Mouse (Mus musculus) intestine, postnatal 0 days (tissue): ENCODE measurements around the gene Krtap16-1. TPM values are rescaled to one million over a fixed set of nuclear protein-coding genes. Genes with fewer than 3 reads are reported as not detected.

Experiments
- ATAC-seq: fragments of 200-750 bp; cut with Nextera tagmentation; 2 replicates; pipeline ENCODE4 v1.8.0; 2017; ENCODE audit warnings: mild to moderate bottlenecking, moderate TSS enrichment, moderate library complexity
- H3K27ac ChIP-seq: fragments of 300-500 bp; sonication (generic); 2 replicates; pipeline ENCODE4 v1.5.1; 2014; ENCODE audit warnings: mild to moderate bottlenecking, low read depth, low read length, moderate library complexity
- H3K27me3 ChIP-seq: fragments of 300-500 bp; sonication (generic); replicated peaks from 2 replicates; pipeline ENCODE4 v1.6.1; 2014; ENCODE audit warnings: low read length, mixed read lengths; ENCODE audit not compliant: control insufficient read depth, insufficient read depth
- H3K36me3 ChIP-seq: fragments of 300-500 bp; sonication (generic); 2 replicates; pipeline ENCODE4 v1.6.1; 2014; ENCODE audit warnings: mild to moderate bottlenecking, moderate library complexity; ENCODE audit not compliant: control insufficient read depth, insufficient read depth
- H3K4me1 ChIP-seq: fragments of 300-500 bp; sonication (generic); replicated peaks from 2 replicates; pipeline ENCODE4 v1.6.1; 2014; ENCODE audit warnings: antibody characterized with exemption, low read length, mixed read lengths; ENCODE audit not compliant: control insufficient read depth, insufficient read depth
- H3K4me2 ChIP-seq: fragments of 300-500 bp; sonication (generic); replicated peaks from 2 replicates; pipeline ENCODE4 v1.6.1; 2014; ENCODE audit warnings: low read depth, mild to moderate bottlenecking, moderate library complexity
- H3K4me3 ChIP-seq: fragments of 300-500 bp; sonication (generic); 2 replicates; pipeline ENCODE4 v1.5.1; 2014; ENCODE audit warnings: low read depth, low read length
- H3K9ac ChIP-seq: fragments of 300-500 bp; sonication (generic); 2 replicates; pipeline ENCODE4 v1.6.1; 2014; ENCODE audit warnings: mild to moderate bottlenecking, low read depth, low read length
- H3K9me3 ChIP-seq: fragments of 300-500 bp; sonication (generic); 2 replicates; pipeline ENCODE4 v1.6.1; 2016; ENCODE audit warnings: mixed run types; ENCODE audit not compliant: control insufficient read depth
- CTCF ChIP-seq: sonication (generic); IDR thresholded peaks from 2 replicates; pipeline ENCODE4 v1.5.1; 2016; ENCODE audit warnings: low read depth, mild to moderate bottlenecking, control low read depth, antibody characterized with exemption, moderate library complexity
- WGBS: fragments of 180-500 bp; shearing (Covaris S2); extraction: QIAGEN DNeasy Blood & Tissue Kit; methylation state at CpG from one replicate; pipeline ENCODE4 v1.1.7; 2014; 5-methylcytosine and 5-hydroxymethylcytosine counted together
- polyA plus RNA-seq: library from polyadenylated mRNA; unstranded; fragments of >200 nt; fragmentation: Nextera tagmentation; extraction: Ambion mirVana; gene quantifications from 2 replicates; pipeline ENCODE4 v1.2.1, GENCODE M21; 2015

The Krtap16-1 gene
- not detected in 2 replicates for polyA plus RNA-seq

- Histone ChIP-seq H3K27ac (no peak within 1 kb of the TSS), H3K9ac (no peak within 1 kb of the TSS), H3K27me3 (no peaks in the 10 kb centered on the region), H3K36me3 (no peaks in the 10 kb centered on the region), H3K9me3 (no peaks in the 10 kb centered on the region), H3K4me3 (no peak within 1 kb of the TSS), H3K4me2 (no peak within 1 kb of the TSS), H3K4me1 (no peaks in the 10 kb centered on the region)
- ATAC-seq = no peak
- TF ChIP-seq CTCF = no peak
- WGBS = 78% methylated on average over 8 of the region's 8 CpGs
These were observed at the start of gene Krtap16-1 for GRCm38 (mm10) chr11:99986180-99986647. Gene Krtap16-1, minus strand, starts transcription at chr11:99986597.

DNA sequence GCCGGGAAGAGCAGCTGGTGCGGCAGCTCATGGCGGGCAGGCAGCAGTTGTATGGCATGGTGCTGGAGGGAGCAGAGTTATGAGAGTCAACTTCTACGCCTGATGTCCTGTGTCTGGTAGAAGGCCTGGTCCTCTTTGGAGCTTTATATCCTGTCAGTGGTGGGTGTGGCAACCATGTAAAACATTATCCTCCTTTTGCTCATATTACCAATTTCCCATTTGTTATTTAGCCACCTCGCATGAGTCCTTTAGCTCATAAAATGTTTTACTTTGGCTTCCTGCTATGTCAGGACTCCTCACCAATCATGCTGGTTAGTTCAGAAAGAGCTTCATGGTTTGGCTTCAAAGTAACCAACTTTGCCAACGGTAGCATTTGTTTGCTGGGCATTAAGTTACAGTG, 43.4 kb upstream of the Krtap16-1 start, which contains the start of gene Krt33b:
Gene Krt33b, minus strand, starts transcription at position 101 of the 400 bp plus-strand sequence.
- Histone ChIP-seq H3K4me1 (no peaks in the 10 kb centered on the region), H3K9me3 (no peaks in the 10 kb centered on the region), H3K27ac (no peak within 1 kb of the TSS), H3K9ac (no peak within 1 kb of the TSS), H3K36me3 (no peaks in the 10 kb centered on the region), H3K27me3 (no peaks in the 10 kb centered on the region), H3K4me2 (no peak within 1 kb of the TSS), H3K4me3 (no peak within 1 kb of the TSS)
- no peak for ATAC-seq
- no peak for TF ChIP-seq CTCF
- WGBS = 81% methylated on average over 6 of the region's 6 CpGs

GRCm38 (mm10) chr11:100021438-100021837, 35.0 kb upstream of the Krtap16-1 start:
- no peak for TF ChIP-seq CTCF

DNA sequence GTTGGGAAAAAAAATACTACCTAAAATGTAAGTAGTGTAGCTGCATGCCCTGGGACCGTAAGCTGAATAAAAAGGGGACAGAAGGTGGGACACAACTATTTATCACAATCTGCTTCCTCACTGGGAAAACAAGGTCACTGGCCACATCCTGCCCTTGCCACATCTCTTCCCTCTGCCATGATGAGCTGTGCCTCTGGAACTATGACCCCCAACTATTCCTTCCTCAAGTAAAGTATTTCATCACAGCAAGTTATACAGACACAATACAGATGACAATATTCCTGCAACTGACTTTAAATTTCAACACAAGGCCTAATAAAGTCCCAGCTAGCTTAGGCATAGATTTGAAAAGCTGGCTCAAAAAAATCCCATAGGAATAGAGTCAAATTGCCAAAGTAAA, 33.1 kb upstream of the Krtap16-1 start:
- Histone ChIP-seq H3K4me3 (no peak overlapping the region), H3K27ac (no peak overlapping the region), H3K4me1 (no peaks in the 10 kb centered on the region), H3K9me3 (no peaks in the 10 kb centered on the region), H3K9ac (no peak overlapping the region), H3K27me3 (no peaks in the 10 kb centered on the region), H3K4me2 (no peak overlapping the region), H3K36me3 (no peaks in the 10 kb centered on the region)
- 83% methylated on average over 1 of the region's 1 CpGs for WGBS
- no peak for TF ChIP-seq CTCF
- ATAC-seq = no peak

More at GRCm38 (mm10) chr11:100021438-100021837, 35.0 kb upstream of the Krtap16-1 start:
- H3K4me3 ChIP-seq = no peak overlapping the region
- 73% methylated on average over 5 of the region's 5 CpGs for WGBS
- H3K27ac ChIP-seq = no peak overlapping the region
- H3K36me3 ChIP-seq = no peaks in the 10 kb centered on the region
- no peak for ATAC-seq
- no peak overlapping the region for H3K9ac ChIP-seq
- no peak overlapping the region for H3K4me2 ChIP-seq
- H3K9me3 ChIP-seq = no peaks in the 10 kb centered on the region
- no peaks in the 10 kb centered on the region for H3K4me1 ChIP-seq
- no peaks in the 10 kb centered on the region for H3K27me3 ChIP-seq

DNA sequence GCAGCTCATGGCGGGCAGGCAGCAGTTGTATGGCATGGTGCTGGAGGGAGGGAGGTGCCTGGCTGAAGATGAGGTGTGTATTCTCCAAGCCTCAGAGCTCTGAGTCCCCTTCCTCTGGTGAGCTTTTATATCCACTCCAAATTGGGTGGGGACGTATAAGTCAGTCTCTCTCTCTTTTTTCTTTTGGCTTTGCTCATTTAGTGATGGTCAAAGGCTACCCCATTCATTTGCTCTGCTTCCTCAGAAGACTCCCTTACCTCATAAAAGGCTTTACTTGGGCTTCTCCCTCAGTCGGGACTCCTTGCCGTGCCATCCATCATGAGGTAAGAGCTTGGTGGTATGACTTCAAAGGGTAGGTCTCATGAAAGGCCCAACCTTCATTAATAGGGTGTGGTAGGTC, 29.7 kb upstream of the Krtap16-1 start, which contains the start of gene Krt33a:
Gene Krt33a, minus strand, starts transcription at position 101 of the 400 bp plus-strand sequence.
- ATAC-seq = no peak
- no peak within 1 kb of the TSS for H3K9ac ChIP-seq
- no peak within 1 kb of the TSS for H3K27ac ChIP-seq
- no peaks in the 10 kb centered on the region for H3K9me3 ChIP-seq
- TF ChIP-seq CTCF = no peak
- H3K4me1 ChIP-seq = no peaks in the 10 kb centered on the region
- H3K27me3 ChIP-seq = no peaks in the 10 kb centered on the region
- no peaks in the 10 kb centered on the region for H3K36me3 ChIP-seq
- 62% methylated on average over 4 of the region's 4 CpGs for WGBS
- H3K4me2 ChIP-seq = no peak within 1 kb of the TSS
- no peak within 1 kb of the TSS for H3K4me3 ChIP-seq

GRCm38 (mm10) chr11:100013691-100014171, 27.3 kb upstream of the Krtap16-1 start:
- Histone ChIP-seq H3K36me3 (no peaks in the 10 kb centered on the region), H3K4me3 (no peak overlapping the region), H3K27ac (no peak overlapping the region), H3K4me1 (no peaks in the 10 kb centered on the region), H3K9me3 (no peaks in the 10 kb centered on the region), H3K9ac (no peak overlapping the region), H3K4me2 (no peak overlapping the region), H3K27me3 (no peaks in the 10 kb centered on the region)
- 45% methylated on average over 4 of the region's 4 CpGs for WGBS
- no peak for TF ChIP-seq CTCF
- ATAC-seq = no peak
